Mouse (Mus musculus) mature B cell (primary cell): ENCODE results near the gene C2cd5.

Experiments used
- in situ Hi-C: fragments of 300-500 bp; cut with MboI; formaldehyde crosslinking; loops from 2 replicates; pipeline ENCODE4 v1.14.3; 2019

Gene C2cd5

DNA sequence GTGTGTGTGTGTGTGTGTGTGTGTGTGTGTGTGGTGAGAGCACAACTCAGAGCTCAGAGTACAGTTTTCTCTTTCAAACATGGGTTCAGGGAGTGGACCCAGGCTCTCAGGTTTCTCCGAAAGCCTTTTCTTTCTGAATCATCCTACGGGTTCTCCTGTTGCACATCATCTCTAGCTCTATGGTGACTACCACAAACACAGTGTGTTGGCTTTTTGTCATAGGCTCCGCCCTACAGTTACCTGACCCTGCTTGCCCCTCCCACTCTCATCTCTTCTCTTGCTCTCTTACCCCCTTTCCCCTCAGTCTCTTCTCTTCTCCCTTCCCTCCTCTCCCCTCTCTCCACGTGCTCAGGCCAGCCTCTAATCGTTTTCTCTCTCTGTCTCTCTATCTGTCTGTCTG, 15.6 kb upstream of the C2cd5 start:
- in situ Hi-C loops: no loop called here

GRCm38 (mm10) chr6:143115011-143115445, 15.1 kb upstream of the C2cd5 start:
- in situ Hi-C loops: no loop called here

DNA sequence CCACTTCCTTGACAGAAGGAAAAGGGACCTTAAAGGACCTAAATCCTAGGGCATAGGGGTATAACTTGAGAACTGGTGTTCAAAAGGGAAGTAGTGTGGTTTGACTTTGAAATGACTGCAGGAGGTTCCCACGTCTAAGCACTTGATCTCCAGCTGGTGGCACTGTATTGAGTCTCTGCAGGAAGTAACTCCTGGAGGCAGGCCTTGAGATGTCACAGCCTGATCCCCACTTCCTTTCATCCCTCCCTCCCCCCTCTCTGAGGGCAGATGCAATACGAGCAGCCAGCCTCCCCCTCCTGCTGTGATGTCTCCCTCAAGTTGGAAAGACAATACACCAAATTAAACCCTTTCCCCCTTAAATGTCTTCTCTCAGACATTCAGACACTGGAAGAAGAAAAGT, 14.6 kb upstream of the C2cd5 start:
- in situ Hi-C loops: no loop called here

DNA sequence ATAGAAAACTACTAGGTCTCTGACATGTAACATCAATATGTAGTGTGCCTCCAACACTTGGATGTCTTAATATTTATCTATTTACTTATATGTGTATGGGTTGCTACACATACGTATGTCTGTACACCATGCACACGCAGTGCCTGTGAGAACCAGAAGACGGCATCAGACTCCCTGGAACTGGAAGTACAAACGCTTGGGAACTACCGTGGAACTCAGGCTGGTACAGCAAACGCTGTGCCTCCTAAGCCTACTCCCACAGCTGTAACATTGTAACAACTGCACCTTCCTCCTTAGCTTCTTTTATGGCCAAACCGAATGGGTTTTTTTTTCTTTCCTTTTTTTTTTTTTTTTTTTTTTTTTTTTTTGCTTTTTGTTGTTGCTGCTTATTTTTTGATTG, 10.4 kb upstream of the C2cd5 start:
- in situ Hi-C loops: no loop called here

GRCm38 (mm10) chr6:143109622-143110218, 9.8 kb upstream of the C2cd5 start:
- in situ Hi-C loops: no loop called here

DNA sequence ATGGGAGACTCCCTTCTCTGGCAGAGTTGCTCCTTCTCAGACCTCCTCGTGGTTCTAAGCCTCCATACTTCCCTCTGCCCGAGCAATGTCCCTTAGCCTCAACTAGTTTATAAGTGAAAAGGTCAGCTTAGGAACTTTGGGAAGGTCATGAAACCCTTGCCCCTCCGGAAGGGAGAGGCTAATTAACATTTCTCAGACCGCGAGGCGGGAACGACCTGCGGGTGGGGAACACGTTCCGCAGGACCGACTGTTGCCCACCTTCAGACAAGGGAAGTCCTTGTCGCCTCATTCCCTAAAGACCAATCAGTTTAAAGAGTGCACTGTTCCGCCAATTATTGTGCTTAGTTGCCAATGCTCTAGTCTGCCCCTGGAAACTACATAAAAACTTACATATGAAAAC, 8.1 kb upstream of the C2cd5 start:
- in situ Hi-C loops: no loop called here

DNA sequence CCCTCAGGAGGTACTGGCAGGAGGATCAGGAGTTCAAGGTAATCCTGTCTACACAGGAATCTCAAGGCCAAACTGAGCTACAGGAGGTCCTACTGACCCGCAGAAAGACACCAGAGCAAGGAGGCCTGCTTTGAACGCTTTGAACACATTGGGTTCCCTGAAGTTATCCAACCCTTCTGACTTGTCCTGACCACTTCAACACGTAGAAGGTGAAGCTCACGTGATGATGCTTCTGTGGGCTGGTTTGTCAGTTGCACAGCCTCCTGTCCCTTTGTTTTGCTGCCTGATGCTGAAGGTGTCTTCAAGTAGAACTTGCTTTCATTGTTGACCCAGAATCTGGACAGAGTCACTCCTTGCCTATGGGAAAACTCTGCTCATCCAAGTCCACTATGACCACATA, 7.7 kb upstream of the C2cd5 start:
- in situ Hi-C loops: no loop called here

- in situ Hi-C loops: no loop called here
Measured at GRCm38 (mm10) chr6:143105766-143106165, 5.8 kb upstream of the C2cd5 start.

DNA sequence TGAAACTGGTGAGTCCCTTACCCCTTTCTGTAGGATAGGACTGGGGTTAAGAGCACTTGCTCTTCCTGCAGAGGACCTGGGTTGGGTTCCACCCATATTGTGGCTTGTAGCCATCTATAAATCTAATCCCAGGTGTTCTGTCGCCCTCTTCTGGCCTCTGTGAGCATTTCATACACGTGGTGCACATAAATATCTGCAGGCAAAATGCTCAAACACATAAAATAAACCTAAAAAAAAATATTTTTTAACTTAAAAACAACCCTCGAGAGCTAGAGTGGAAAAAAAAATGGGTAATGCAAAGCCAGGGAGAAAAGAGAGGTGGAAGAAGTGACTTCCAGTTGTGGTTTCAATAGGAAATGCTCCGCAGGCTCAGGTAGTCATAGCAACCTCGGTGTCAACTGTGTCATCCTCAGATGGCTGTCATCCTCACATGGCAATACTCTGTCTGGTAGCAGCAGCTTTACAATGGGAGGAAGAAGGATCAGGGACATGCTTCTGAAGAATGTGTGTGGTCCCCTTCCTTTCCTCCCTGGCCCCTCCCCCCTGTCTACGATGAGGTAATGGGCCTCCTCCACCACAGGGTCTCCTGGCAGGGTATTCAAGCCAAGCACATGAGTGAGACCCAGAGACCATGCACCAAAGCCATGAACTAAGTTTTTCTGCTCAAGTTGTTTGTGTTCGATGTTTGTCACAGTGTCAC, 4.2 kb upstream of the C2cd5 start:
- in situ Hi-C loops: loop anchor here (5.0 kb wide), 1 partner anchor 63 kb away; the partner anchor contains the start of gene Etnk1

- in situ Hi-C loops: loop anchor here (5.0 kb wide), 1 partner anchor 67 kb away; the partner anchor contains the start of gene Etnk1
Measured at GRCm38 (mm10) chr6:143100478-143101115, 656 bp upstream of the C2cd5 start.

GRCm38 (mm10) chr6:143099281-143099680, 660 bp downstream of the C2cd5 start:
- in situ Hi-C loops: no loop called here

DNA sequence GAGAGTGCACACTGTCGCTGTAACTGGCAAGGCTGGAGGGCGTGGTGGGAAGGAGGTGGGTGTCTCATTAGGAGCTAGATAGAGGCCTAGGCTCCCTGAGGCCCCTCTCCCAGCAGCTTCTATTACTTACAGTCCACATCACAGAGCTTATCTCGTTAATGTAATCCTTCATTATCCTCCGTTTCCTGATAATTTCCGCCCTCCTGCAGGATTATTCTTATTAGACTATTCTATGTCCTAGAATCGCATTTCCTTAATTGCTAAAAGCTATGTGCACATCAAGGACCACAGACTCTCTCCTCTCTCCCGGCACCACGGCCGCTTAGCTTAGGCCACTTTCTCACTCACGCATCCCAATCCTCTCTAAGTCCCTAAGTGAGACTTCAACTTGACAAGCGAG, 4.8 kb downstream of the C2cd5 start:
- in situ Hi-C loops: no loop called here

GRCm38 (mm10) chr6:143092856-143093255, 7.1 kb downstream of the C2cd5 start:
- in situ Hi-C loops: no loop called here

- in situ Hi-C loops: no loop called here
Measured at GRCm38 (mm10) chr6:143091076-143091475, 8.9 kb downstream of the C2cd5 start.

DNA sequence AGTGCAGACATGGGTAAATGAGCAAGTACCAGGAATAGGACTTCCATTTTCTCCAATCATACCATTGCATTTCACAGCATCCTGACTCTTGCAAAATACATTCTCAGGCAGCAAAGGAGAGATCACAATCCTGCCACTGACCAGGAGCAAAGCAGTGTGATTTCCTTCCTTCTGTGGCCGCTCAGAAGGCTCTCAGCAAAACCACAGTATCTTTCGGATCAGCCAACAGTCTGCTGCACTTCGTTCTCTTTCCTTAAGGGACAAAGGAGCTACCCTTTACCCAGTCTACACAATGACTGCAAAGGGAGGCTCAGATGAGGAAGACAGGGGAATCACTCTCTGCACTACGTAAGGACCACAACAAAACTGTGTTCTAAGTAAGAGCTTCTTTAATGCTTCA, 12.6 kb downstream of the C2cd5 start:
- in situ Hi-C loops: no loop called here

DNA sequence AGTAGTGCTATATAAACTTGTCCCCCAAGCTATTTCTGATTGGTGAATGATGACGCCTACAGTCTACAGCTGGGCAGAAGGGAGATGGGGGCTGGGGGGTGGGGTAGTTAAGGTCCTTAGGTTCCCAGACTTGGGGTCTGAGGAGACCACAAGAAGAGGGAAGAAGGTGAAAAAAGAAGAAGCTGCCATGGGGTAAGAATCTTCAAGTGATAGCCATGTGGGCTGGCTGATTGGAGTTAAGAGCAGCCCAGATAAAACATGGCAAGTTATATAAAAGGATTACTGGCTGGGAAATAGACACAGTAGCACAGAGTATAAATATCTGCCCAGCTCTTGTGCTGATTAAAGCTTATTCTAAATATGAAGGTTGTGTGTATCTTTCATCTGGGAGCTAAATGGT, 14.0 kb downstream of the C2cd5 start:
- in situ Hi-C loops: no loop called here

DNA sequence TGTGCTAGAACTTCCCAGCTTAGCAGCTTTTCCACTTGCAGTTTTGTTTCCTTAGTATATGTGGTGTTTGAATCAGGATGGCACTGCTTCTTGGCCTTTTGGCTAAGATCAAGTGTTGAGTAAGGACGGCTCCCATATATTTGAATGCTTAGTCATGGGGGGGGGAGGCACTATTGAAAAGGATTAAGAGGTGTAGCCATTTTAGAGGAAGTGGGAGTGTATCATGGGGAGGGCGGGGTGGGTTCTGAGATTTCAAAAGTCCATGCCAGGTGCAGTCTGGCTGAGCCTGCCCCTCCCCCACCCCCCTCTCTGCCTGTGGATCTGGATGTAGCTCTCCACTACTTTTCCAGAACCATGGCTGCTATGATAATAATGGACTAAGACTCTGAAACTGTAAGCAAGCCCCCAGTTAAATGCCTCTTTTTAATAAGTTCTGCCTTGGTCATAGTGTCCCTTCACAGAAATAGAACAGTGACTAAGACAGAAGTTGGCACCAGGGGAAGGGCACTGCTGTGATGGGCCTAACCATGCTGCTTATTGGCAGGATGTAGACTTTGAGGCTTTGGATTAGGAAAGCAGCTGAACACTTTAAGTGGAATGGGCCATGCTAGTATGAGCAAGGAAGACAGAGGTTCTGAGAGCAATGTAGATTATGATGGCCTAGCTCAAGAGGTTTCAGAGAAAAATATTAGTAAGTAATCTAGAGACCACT, 15.5 kb downstream of the C2cd5 start:
- in situ Hi-C loops: no loop called here

DNA sequence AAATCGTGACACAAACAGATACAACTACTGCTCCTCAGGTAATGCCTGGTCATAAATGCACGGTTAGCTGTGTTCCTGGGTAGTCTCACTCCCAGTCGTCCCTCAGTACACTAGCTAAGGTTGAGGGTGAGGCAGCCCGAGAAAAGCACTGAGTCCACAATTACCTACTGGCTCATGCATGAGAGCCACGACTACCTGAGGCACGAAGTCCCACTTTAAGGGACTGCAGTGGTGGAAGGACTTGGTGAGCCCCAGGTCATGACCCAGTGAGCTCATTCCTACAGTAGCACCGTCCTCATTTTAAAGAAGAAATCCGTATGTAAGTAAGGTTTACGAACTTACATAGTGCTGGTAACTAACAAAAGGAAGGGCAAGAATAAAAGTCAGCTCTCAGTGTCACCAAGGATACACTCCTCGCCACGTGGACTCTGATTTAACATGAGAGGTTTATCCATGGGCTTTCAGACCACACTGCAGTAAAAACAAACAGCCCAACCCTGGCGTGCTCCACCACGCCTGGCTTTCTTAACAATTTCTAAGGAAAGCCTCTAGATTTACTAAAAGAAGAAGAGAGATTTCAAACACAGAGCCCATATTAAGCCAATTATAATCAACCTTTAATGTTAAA, 18.3 kb downstream of the C2cd5 start:
- in situ Hi-C loops: no loop called here

DNA sequence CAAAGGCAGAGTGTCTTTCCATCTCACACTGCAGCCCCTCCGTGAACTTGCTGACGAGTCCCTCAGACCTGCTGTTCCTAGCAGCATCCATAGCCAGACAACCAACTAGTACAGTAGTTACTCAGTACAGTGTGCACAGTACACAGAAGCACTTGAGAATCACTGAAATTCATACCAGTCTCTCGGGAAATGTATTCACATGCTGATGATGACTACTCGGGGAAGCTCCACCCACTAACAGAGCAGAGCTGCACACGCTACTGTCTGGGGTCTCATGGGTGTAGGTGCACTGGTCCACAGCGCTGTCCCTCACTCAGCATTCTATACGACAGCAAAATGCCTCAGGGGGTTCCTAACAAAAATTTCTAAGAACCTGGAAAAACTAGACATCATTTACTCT, 19.2 kb downstream of the C2cd5 start:
- in situ Hi-C loops: no loop called here

GRCm38 (mm10) chr6:143079126-143079525, 20.8 kb downstream of the C2cd5 start:
- in situ Hi-C loops: no loop called here

DNA sequence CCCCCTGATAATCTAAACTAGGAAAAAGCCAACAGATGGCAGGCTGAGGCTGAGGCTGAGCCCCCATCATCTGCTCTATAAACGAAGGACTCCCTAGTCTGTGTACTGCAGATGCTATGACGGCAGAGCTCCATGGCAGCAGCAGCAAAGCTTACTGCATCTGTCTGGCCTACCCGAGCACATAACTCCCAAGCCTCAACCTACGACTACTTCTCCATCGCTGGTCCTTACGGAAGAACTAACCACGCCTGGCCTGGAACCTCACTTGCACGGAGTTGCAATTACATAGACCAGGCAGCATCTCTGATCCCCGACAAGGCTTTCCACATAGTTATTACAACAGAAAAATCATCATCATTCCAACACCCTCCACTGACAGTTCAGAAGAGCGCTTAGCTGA, 23.5 kb downstream of the C2cd5 start:
- in situ Hi-C loops: no loop called here

- in situ Hi-C loops: no loop called here
Measured at GRCm38 (mm10) chr6:143073914-143074313, 26.0 kb downstream of the C2cd5 start.
